Mouse (Mus musculus) liver, adult 2 months (tissue): Measurements from ENCODE around the gene Tmem60. TPM values are rescaled to one million over a fixed set of nuclear protein-coding genes. Genes with fewer than 3 reads are reported as not detected.

Source experiments
- DNase-seq: peaks from one replicate; pipeline ENCODE4 v3.0.0-alpha.2; 2011; ENCODE audit warnings: low read depth, low spot score; ENCODE audit errors: extremely low read depth
- H3K27ac ChIP-seq: fragments of 200-500 bp; replicated peaks from 2 replicates; pipeline ENCODE4 v1.5.1; 2012; ENCODE audit warnings: low read depth, mild to moderate bottlenecking, control low read depth, inconsistent platforms, low read length; ENCODE audit not compliant: insufficient read depth
- H3K27me3 ChIP-seq: fragments of 200-500 bp; 2 replicates; pipeline ENCODE4 v1.6.1; 2012; ENCODE audit warnings: mild to moderate bottlenecking, moderate library complexity, low read length, inconsistent platforms; ENCODE audit not compliant: control insufficient read depth, insufficient read depth
- H3K36me3 ChIP-seq: fragments of 200-500 bp; 2 replicates; pipeline ENCODE4 v1.6.1; 2012; ENCODE audit warnings: low read length, inconsistent platforms; ENCODE audit not compliant: control insufficient read depth, insufficient read depth
- H3K4me1 ChIP-seq: fragments of 200-500 bp; 2 replicates; pipeline ENCODE4 v1.6.1; 2011; ENCODE audit warnings: low read length; ENCODE audit not compliant: control insufficient read depth, insufficient read depth
- H3K4me3 ChIP-seq: fragments of 200-500 bp; 2 replicates; pipeline ENCODE4 v1.5.1; 2011; ENCODE audit warnings: low read depth, mild to moderate bottlenecking, control low read depth, low read length, moderate library complexity; ENCODE audit not compliant: insufficient read depth
- H3K79me2 ChIP-seq: fragments of 200-500 bp; 2 replicates; pipeline ENCODE4 v1.6.1; 2012; ENCODE audit warnings: inconsistent platforms, mild to moderate bottlenecking, low read length, moderate library complexity; ENCODE audit not compliant: control insufficient read depth, insufficient read depth
- H3K9ac ChIP-seq: fragments of 200-500 bp; 2 replicates; pipeline ENCODE4 v1.6.1; 2012; ENCODE audit warnings: low read depth, mild to moderate bottlenecking, control low read depth, inconsistent platforms, low read length
- CTCF ChIP-seq: fragments of 200-500 bp; IDR thresholded peaks from 2 replicates; pipeline ENCODE4 v1.5.1; 2011; ENCODE audit warnings: low read depth, low read length, control low read depth
- POLR2A ChIP-seq: fragments of 200-500 bp; IDR thresholded peaks from 2 replicates; pipeline ENCODE4 v1.6.1; 2011; ENCODE audit warnings: low read length, control low read depth; ENCODE audit not compliant: insufficient read depth; ENCODE audit errors: extremely low read depth
- WGBS: fragments of 180-500 bp; shearing (Covaris S2); methylation state at CpG from one replicate; pipeline ENCODE4 v1.1.7; 2018; 5-methylcytosine and 5-hydroxymethylcytosine counted together
- polyA plus RNA-seq: library from polyadenylated mRNA; depleted of rRNA; stranded (reverse); fragments of >200 nt; gene quantifications from 2 replicates; pipeline ENCODE4 v1.2.3, GENCODE M21; 2012
- total RNA-seq: library from RNA; depleted of rRNA; stranded (reverse); fragments of >200 nt; gene quantifications from 2 replicates; pipeline ENCODE4 v1.2.3, GENCODE M21; 2014

Gene Tmem60
- total and polyA plus RNA-seq, 2 experiments = 6.0 to 11.7 TPM

- Histone ChIP-seq H3K27ac (no peak overlapping the region), H3K4me3 (no peak overlapping the region), H3K27me3 (no peaks in the 10 kb centered on the region), H3K4me1 (no peaks in the 10 kb centered on the region), H3K79me2 (no peaks in the 10 kb centered on the region), H3K9ac (no peak overlapping the region), H3K36me3 (peaks cover 23% of the 10 kb centered on the region)
- WGBS = 83% methylated on average over 2 of the region's 2 CpGs
- TF ChIP-seq CTCF (no peak), POLR2A (no peak)
- no peak for DNase-seq
These were observed 15.6 kb downstream of the Tmem60 start for GRCm38 (mm10) chr5:20897446-20898167.

- H3K36me3 ChIP-seq = peaks cover 19% of the 10 kb centered on the region
- TF ChIP-seq POLR2A (no peak), CTCF (no peak)
- 96% methylated on average over 2 of the region's 2 CpGs for WGBS
- peaks cover 2% of the 10 kb centered on the region; the same call in 1 of the 2 replicates for H3K4me1 ChIP-seq
- H3K27me3 ChIP-seq = no peaks in the 10 kb centered on the region
- no peak overlapping the region for H3K4me3 ChIP-seq
- no peaks in the 10 kb centered on the region; the same call in 1 of the 2 replicates for H3K79me2 ChIP-seq
- no peak overlapping the region for H3K27ac ChIP-seq
- no peak for DNase-seq
- no peak overlapping the region for H3K9ac ChIP-seq
These were observed 22.7 kb downstream of the Tmem60 start for GRCm38 (mm10) chr5:20904647-20905046.

GRCm38 (mm10) chr5:20905437-20905836 is 23.4 kb downstream of the Tmem60 start:
- Histone ChIP-seq H3K36me3 (peaks cover 19% of the 10 kb centered on the region), H3K4me3 (no peak overlapping the region), H3K79me2 (peaks cover 4% of the 10 kb centered on the region; the same call in 1 of the 2 replicates), H3K27me3 (no peaks in the 10 kb centered on the region), H3K27ac (no peak overlapping the region), H3K4me1 (peaks cover 2% of the 10 kb centered on the region), H3K9ac (no peak overlapping the region)
- DNase-seq = no peak
- TF ChIP-seq POLR2A = no peak
- TF ChIP-seq CTCF = no peak
- WGBS = 89% methylated on average over 2 of the region's 2 CpGs

GRCm38 (mm10) chr5:20906191-20906590 is 24.2 kb downstream of the Tmem60 start:
- H3K36me3 ChIP-seq = peaks cover 19% of the 10 kb centered on the region
- H3K27me3 ChIP-seq = no peaks in the 10 kb centered on the region

GRCm38 (mm10) chr5:20911741-20912140 is 29.8 kb downstream of the Tmem60 start:
- Histone ChIP-seq H3K9ac (no peak overlapping the region), H3K36me3 (peaks cover 7% of the 10 kb centered on the region; the same call in 1 of the 2 replicates), H3K79me2 (peaks cover 10% of the 10 kb centered on the region; the same call in 1 of the 2 replicates), H3K4me1 (peaks cover 2% of the 10 kb centered on the region), H3K27ac (no peak overlapping the region), H3K27me3 (no peaks in the 10 kb centered on the region), H3K4me3 (no peak overlapping the region)
- TF ChIP-seq POLR2A = no peak
- no peak for TF ChIP-seq CTCF
- DNase-seq = no peak
- WGBS = 91% methylated on average over 2 of the region's 2 CpGs

More at GRCm38 (mm10) chr5:20906191-20906590, 24.2 kb downstream of the Tmem60 start:
- Histone ChIP-seq H3K9ac (no peak overlapping the region), H3K4me3 (no peak overlapping the region), H3K4me1 (peaks cover 2% of the 10 kb centered on the region), H3K27ac (no peak overlapping the region), H3K79me2 (peaks cover 4% of the 10 kb centered on the region; the same call in 1 of the 2 replicates)
- 94% methylated on average over 7 of the region's 7 CpGs for WGBS
- no peak for DNase-seq
- TF ChIP-seq POLR2A (no peak), CTCF (no peak)
